Mouse (Mus musculus): Measurements from ENCODE around the gene Cox17. TPM values are rescaled to one million over a fixed set of nuclear protein-coding genes. Genes with fewer than 3 reads are reported as not detected.

The Cox17 gene
- polyA plus RNA-seq, 1 experiment from 2014 or later: 147 TPM

GRCm38 (mm10) chr16:38385700-38386099 lies 38.9 kb downstream of the Cox17 start:
- ATAC-seq (ENCODE audit: low FRiP score, low TSS enrichment): no peak
- H3K4me3 ChIP-seq (ENCODE audit: low read length): no peak overlapping the region
- H3K4me1 ChIP-seq (ENCODE audit: insufficient read depth, low read length): no peaks in the 10 kb centered on the region
- no peak overlapping the region for H3K9ac ChIP-seq (replicated peaks; ENCODE audit: low read length)
- 94% methylated on average over 4 of the region's 4 CpGs for WGBS
- no peak overlapping the region for H3K4me2 ChIP-seq (replicated peaks; ENCODE audit: low read depth, low read length)
- no peaks in the 10 kb centered on the region for H3K36me3 ChIP-seq (ENCODE audit: insufficient read depth, low read length)
- no peaks in the 10 kb centered on the region for H3K9me3 ChIP-seq (ENCODE audit: low read length)
- no peak overlapping the region for H3K27ac ChIP-seq (ENCODE audit: low read length)
- no peaks in the 10 kb centered on the region for H3K27me3 ChIP-seq (ENCODE audit: insufficient read depth, low read length)

- no peak for ATAC-seq (ENCODE audit: low FRiP score, low TSS enrichment)
- no peaks in the 10 kb centered on the region for H3K36me3 ChIP-seq (ENCODE audit: insufficient read depth, low read length)
- no peak overlapping the region for H3K4me3 ChIP-seq (ENCODE audit: low read length)
- H3K9me3 ChIP-seq (ENCODE audit: low read length): no peaks in the 10 kb centered on the region
- WGBS: 90% methylated on average over 6 of the region's 6 CpGs
- no peak overlapping the region for H3K4me2 ChIP-seq (replicated peaks; ENCODE audit: low read depth, low read length)
- H3K27ac ChIP-seq (ENCODE audit: low read length): no peak overlapping the region
- peaks cover 4% of the 10 kb centered on the region; the same call in 1 of the 2 replicates for H3K4me1 ChIP-seq (ENCODE audit: insufficient read depth, low read length)
- no peak overlapping the region for H3K9ac ChIP-seq (replicated peaks; ENCODE audit: low read length)
- no peaks in the 10 kb centered on the region for H3K27me3 ChIP-seq (ENCODE audit: insufficient read depth, low read length)
Measured at GRCm38 (mm10) chr16:38387389-38387788, 40.6 kb downstream of the Cox17 start.

DNA sequence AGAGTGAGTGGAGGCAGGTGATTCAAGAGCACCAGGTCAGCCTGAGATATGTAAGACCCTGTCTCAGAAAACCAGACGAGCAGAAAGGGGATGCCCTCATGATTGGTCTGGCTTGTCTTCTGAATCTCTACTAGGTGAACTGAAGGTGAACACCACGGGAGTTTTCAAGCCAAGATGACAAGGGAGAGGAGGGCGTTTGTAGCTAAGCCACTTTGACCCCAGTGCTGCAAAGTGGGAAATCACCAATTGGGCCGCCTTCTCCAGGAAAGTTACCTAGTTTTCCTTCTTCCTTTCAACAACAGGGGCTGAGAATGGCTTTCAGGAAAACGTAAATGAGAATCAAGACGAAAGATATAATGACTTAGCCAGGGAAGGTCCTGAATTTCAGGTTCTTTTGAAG lies 42.0 kb downstream of the Cox17 start:
- no peaks in the 10 kb centered on the region for H3K27me3 ChIP-seq (ENCODE audit: insufficient read depth, low read length)
- H3K4me3 ChIP-seq (ENCODE audit: low read length): no peak overlapping the region
- no peaks in the 10 kb centered on the region for H3K9me3 ChIP-seq (ENCODE audit: low read length)
- no peak overlapping the region for H3K9ac ChIP-seq (replicated peaks; ENCODE audit: low read length)
- H3K4me1 ChIP-seq (ENCODE audit: insufficient read depth, low read length): peaks cover 4% of the 10 kb centered on the region; the same call in 1 of the 2 replicates
- no peaks in the 10 kb centered on the region for H3K36me3 ChIP-seq (ENCODE audit: insufficient read depth, low read length)
- no peak for ATAC-seq (ENCODE audit: low FRiP score, low TSS enrichment)
- WGBS: 70% methylated on average over 6 of the region's 6 CpGs
- H3K27ac ChIP-seq (ENCODE audit: low read length): no peak overlapping the region
- H3K4me2 ChIP-seq (replicated peaks; ENCODE audit: low read depth, low read length): no peak overlapping the region

GRCm38 (mm10) chr16:38389284-38389893 lies 42.6 kb downstream of the Cox17 start:
- Histone ChIP-seq H3K9ac (replicated peaks; ENCODE audit: low read length) (no peak overlapping the region), H3K4me3 (ENCODE audit: low read length) (no peak overlapping the region), H3K4me2 (replicated peaks; ENCODE audit: low read depth, low read length) (no peak overlapping the region), H3K36me3 (ENCODE audit: insufficient read depth, low read length) (no peaks in the 10 kb centered on the region), H3K4me1 (ENCODE audit: insufficient read depth, low read length) (peaks cover 4% of the 10 kb centered on the region; the same call in 1 of the 2 replicates), H3K9me3 (ENCODE audit: low read length) (no peaks in the 10 kb centered on the region), H3K27ac (ENCODE audit: low read length) (no peak overlapping the region), H3K27me3 (ENCODE audit: insufficient read depth, low read length) (no peaks in the 10 kb centered on the region)
- WGBS: 53% methylated on average over 8 of the region's 8 CpGs
- ATAC-seq (ENCODE audit: low FRiP score, low TSS enrichment): no peak

DNA sequence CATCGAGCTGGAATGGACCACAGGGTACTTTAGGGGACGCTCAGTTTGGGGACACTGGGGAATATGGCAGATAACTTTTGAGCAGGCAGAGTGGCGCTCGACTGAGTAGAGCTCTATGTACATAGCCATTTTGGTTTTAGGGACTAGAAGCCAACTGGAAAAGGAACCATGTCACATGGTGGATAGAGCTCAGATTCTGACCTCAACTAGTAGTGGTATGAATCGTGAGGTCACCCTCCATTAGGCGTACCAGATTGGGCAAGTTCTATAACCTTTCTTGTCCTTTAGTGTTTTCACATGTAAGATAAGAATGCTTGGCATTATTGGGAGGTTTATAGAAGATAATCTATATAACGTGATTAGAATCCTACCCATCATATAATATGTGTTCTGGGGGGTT lies 43.5 kb downstream of the Cox17 start:
- Histone ChIP-seq H3K27me3 (ENCODE audit: insufficient read depth, low read length) (no peaks in the 10 kb centered on the region), H3K36me3 (ENCODE audit: insufficient read depth, low read length) (no peaks in the 10 kb centered on the region), H3K9ac (replicated peaks; ENCODE audit: low read length) (no peak overlapping the region), H3K9me3 (ENCODE audit: low read length) (no peaks in the 10 kb centered on the region), H3K4me3 (ENCODE audit: low read length) (no peak overlapping the region), H3K4me2 (replicated peaks; ENCODE audit: low read depth, low read length) (no peak overlapping the region), H3K4me1 (ENCODE audit: insufficient read depth, low read length) (peaks cover 4% of the 10 kb centered on the region; the same call in 1 of the 2 replicates), H3K27ac (ENCODE audit: low read length) (no peak overlapping the region)
- 91% methylated on average over 7 of the region's 7 CpGs for WGBS
- no peak for ATAC-seq (ENCODE audit: low FRiP score, low TSS enrichment)

DNA sequence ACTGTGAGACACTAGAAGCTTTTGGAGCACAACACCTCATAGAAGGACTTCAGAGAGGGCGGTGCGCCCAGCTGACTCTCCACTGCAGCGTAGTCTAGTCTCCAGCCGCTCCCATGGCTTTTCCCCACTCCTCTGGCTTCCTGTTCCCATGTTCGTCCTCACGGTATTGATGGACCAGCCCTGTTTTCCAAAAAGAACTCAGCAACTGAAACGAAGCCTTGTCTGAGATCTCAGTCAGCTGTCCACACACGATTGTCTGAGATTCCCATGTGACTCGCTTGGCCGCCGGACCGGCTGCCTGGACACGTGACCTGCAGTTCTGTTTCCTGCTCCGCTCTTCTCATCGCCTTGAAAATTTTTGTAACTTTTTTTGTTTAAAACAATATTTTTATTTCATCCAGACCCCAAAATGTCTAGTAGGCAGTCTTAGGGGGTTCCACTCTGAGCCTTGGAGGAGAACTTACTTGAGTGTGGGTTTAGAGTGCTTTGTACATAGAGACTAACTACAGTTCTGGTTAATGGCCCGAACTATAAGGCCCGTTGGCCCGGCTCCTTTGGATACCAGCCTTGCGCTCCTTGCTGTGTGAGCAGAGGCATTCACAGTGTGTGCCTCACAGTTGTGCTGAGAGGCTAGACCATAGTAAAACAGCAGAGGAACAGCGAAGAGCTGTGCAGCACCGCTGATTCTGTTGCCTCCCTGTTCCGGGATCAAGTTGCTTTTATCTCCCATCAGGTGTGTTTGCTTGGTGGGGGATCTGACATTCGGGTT lies 45.5 kb downstream of the Cox17 start:
- Histone ChIP-seq H3K9ac (replicated peaks; ENCODE audit: low read length) (0 out of 2 replicates have a peak overlapping the region, but pooled peaks have one; percentile 22), H3K4me2 (replicated peaks; ENCODE audit: low read depth, low read length) (0 out of 2 replicates have a peak overlapping the region, but pooled peaks have one; percentile 10), H3K4me1 (ENCODE audit: insufficient read depth, low read length) (peaks cover 11% of the 10 kb centered on the region), H3K27ac (ENCODE audit: low read length) (no peak overlapping the region), H3K27me3 (ENCODE audit: insufficient read depth, low read length) (no peaks in the 10 kb centered on the region), H3K4me3 (ENCODE audit: low read length) (no peak overlapping the region), H3K36me3 (ENCODE audit: insufficient read depth, low read length) (no peaks in the 10 kb centered on the region), H3K9me3 (ENCODE audit: low read length) (no peaks in the 10 kb centered on the region)
- WGBS: 68% methylated on average over 23 of the region's 23 CpGs
- no peak for ATAC-seq (ENCODE audit: low FRiP score, low TSS enrichment)

GRCm38 (mm10) chr16:38394191-38394618 lies 47.4 kb downstream of the Cox17 start:
- Histone ChIP-seq H3K4me3 (ENCODE audit: low read length) (no peak overlapping the region), H3K4me2 (replicated peaks; ENCODE audit: low read depth, low read length) (no peak overlapping the region), H3K36me3 (ENCODE audit: insufficient read depth, low read length) (no peaks in the 10 kb centered on the region), H3K9ac (replicated peaks; ENCODE audit: low read length) (no peak overlapping the region), H3K27me3 (ENCODE audit: insufficient read depth, low read length) (no peaks in the 10 kb centered on the region), H3K27ac (ENCODE audit: low read length) (no peak overlapping the region), H3K9me3 (ENCODE audit: low read length) (no peaks in the 10 kb centered on the region), H3K4me1 (ENCODE audit: insufficient read depth, low read length) (peaks cover 15% of the 10 kb centered on the region)
- WGBS: 87% methylated on average over 8 of the region's 8 CpGs
- no peak for ATAC-seq (ENCODE audit: low FRiP score, low TSS enrichment)

DNA sequence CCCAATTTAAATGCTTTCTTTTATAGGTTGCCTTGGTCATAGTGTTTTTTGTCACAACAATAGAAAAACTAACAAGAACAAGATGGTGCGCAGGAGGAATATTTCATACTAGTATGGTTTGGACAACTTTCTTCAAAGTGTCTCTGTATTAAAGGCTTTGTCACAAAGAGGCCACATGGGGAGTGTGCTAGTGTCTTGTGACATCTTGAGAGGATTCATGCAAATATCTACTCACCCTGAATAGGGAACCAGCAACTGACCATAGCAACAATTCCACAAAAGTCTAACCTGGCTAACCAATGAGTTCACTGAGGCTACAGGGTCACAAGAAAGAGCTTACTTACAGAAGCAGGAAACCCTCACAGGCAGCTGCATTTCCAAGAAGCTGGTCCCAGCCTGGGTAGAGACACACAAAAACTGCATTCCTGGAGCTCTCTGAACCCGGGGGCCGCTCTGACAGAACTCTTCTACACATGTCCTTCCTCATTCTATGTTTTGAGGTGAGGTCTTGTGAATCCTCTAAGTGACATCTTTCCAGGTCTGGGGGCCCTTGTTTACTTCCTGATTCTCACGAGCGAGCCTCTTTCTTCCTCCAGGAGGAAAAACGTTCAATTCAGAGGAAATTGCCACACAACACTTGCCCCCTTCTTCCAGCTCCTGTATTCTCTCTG lies 48.4 kb downstream of the Cox17 start:
- H3K36me3 ChIP-seq (ENCODE audit: insufficient read depth, low read length): no peaks in the 10 kb centered on the region
- no peak for ATAC-seq (ENCODE audit: low FRiP score, low TSS enrichment)
- no peak overlapping the region for H3K27ac ChIP-seq (ENCODE audit: low read length)
- 66% methylated on average over 6 of the region's 6 CpGs for WGBS
- no peak overlapping the region for H3K4me3 ChIP-seq (ENCODE audit: low read length)
- H3K4me2 ChIP-seq (replicated peaks; ENCODE audit: low read depth, low read length): no peak overlapping the region
- H3K9ac ChIP-seq (replicated peaks; ENCODE audit: low read length): no peak overlapping the region
- H3K4me1 ChIP-seq (ENCODE audit: insufficient read depth, low read length): peaks cover 25% of the 10 kb centered on the region
- H3K9me3 ChIP-seq (ENCODE audit: low read length): no peaks in the 10 kb centered on the region
- H3K27me3 ChIP-seq (ENCODE audit: insufficient read depth, low read length): no peaks in the 10 kb centered on the region

GRCm38 (mm10) chr16:38396155-38396554 lies 49.4 kb downstream of the Cox17 start:
- 0 out of 2 replicates have a peak overlapping the region, but pooled peaks have one; percentile 26 for H3K9ac ChIP-seq (replicated peaks; ENCODE audit: low read length)
- H3K27ac ChIP-seq (ENCODE audit: low read length): no peak overlapping the region
- H3K9me3 ChIP-seq (ENCODE audit: low read length): no peaks in the 10 kb centered on the region
- WGBS: 27% methylated on average over 13 of the region's 13 CpGs
- no peak overlapping the region for H3K4me3 ChIP-seq (ENCODE audit: low read length)
- H3K36me3 ChIP-seq (ENCODE audit: insufficient read depth, low read length): no peaks in the 10 kb centered on the region
- H3K4me2 ChIP-seq (replicated peaks; ENCODE audit: low read depth, low read length): peak overlapping the region; percentile 23; the same call in 1 of the 2 replicates
- H3K27me3 ChIP-seq (ENCODE audit: insufficient read depth, low read length): no peaks in the 10 kb centered on the region
- peaks cover 27% of the 10 kb centered on the region for H3K4me1 ChIP-seq (ENCODE audit: insufficient read depth, low read length)
- no peak for ATAC-seq (ENCODE audit: low FRiP score, low TSS enrichment)

All from kidney, embryonic 16.5 days (tissue).